Mouse (Mus musculus): ENCODE results near the gene Sh3gl3. TPM values are rescaled to one million over a fixed set of nuclear protein-coding genes. Genes with fewer than 3 reads are reported as not detected.

Gene Sh3gl3
- polyA plus RNA-seq, 1 experiment from 2014 or later, result 10.7 TPM

DNA sequence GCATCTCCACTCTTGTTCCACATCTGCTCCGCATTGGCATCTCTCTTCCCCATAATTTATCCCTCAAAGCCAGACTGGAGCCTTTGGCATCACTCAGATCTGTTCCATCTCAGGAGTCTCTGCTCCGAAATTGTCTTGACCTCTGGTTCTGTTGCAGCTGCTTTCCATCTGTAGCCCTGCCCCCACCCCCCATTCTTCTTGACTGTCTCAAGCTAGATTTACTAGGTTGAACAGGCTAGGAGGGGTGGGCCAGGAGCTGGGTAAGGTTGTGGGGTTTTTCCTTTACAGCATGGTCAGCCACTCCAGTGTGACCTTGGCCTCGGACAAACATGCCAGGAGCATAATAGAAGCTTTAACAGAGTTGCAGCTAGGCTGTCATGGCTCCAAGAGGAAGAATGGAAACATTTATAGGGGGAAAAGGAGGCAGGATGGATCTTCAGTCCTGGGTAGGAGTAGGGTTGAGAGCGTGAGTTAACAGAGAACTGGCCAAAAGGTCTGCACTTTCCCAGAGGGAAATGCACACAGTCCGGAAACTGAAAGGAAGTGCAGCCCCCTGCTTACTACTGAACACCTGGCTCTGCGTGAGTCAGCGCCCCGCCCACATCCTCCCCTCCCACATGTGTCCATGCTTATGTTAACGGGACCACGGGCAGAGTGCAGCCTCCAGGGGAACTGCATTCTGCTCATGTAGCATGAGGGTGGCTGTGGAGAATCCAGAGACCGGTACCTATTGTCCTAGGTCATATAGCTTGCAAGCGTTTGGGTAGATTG lies 30.6 kb downstream of the Sh3gl3 start:
- Histone ChIP-seq H3K9me3 (no peaks in the 10 kb centered on the region), H3K4me3 (no peak overlapping the region), H3K27me3 (ENCODE audit: insufficient read depth, poor library complexity, severe bottlenecking) (no peaks in the 10 kb centered on the region), H3K4me1 (replicated peaks) (peaks cover 11% of the 10 kb centered on the region), H3K36me3 (no peaks in the 10 kb centered on the region), H3K27ac (peak overlapping the region; percentile 35)
- DNase-seq (ENCODE audit: low spot score), result peak; percentile 8
- 58% methylated on average over 12 of the region's 12 CpGs for WGBS

DNA sequence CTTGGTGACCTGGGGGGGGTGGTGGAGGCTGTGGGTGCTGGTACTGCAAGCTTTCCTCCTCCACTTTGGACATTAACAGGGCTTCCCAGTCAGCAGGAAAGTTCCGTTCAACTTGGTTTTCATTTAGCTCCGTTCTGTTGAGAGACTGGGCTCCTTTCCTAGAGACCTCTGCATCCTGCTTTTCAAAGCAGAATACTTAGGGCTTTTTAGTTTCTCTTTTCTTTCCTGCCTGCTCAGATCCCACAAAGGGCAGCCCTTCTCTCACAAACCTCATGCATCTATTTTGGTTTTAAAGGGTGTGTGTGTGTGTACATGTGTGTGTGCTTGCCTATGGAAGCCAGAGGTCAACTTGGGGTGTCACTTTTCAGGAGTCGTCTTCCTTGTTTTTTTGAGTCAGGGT lies 31.3 kb downstream of the Sh3gl3 start:
- Histone ChIP-seq H3K27ac (no peak overlapping the region), H3K27me3 (ENCODE audit: insufficient read depth, poor library complexity, severe bottlenecking) (no peaks in the 10 kb centered on the region), H3K9me3 (no peaks in the 10 kb centered on the region), H3K4me1 (replicated peaks) (peaks cover 11% of the 10 kb centered on the region), H3K36me3 (no peaks in the 10 kb centered on the region), H3K4me3 (no peak overlapping the region)
- 88% methylated on average over 3 of the region's 3 CpGs for WGBS
- DNase-seq (ENCODE audit: low spot score), result no peak

DNA sequence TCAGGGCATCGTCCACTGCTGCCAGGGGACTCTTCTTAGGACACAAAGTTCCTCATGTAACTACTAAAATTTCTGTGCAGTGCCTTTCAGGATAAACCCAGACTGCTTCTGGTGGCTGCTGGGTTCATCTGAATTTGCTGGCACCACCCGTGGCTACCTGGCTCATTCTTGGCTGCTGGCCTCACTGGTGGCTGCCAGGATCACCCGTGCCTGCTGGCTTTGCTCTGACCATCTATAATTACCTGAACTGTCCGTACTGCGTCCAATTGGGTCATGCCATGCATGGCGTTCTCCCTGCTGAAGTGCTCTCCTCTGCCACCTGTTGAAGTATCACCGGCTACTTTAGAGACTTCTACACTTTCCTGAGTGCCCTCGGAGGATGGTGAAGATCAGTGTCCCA lies 33.1 kb downstream of the Sh3gl3 start:
- 93% methylated on average over 8 of the region's 8 CpGs for WGBS
- H3K9me3 ChIP-seq, result no peaks in the 10 kb centered on the region
- H3K27me3 ChIP-seq (ENCODE audit: insufficient read depth, poor library complexity, severe bottlenecking), result no peaks in the 10 kb centered on the region
- H3K4me3 ChIP-seq, result no peak overlapping the region
- H3K4me1 ChIP-seq (replicated peaks), result peaks cover 11% of the 10 kb centered on the region
- no peak for DNase-seq (ENCODE audit: low spot score)
- no peak overlapping the region for H3K27ac ChIP-seq
- H3K36me3 ChIP-seq, result no peaks in the 10 kb centered on the region

DNA sequence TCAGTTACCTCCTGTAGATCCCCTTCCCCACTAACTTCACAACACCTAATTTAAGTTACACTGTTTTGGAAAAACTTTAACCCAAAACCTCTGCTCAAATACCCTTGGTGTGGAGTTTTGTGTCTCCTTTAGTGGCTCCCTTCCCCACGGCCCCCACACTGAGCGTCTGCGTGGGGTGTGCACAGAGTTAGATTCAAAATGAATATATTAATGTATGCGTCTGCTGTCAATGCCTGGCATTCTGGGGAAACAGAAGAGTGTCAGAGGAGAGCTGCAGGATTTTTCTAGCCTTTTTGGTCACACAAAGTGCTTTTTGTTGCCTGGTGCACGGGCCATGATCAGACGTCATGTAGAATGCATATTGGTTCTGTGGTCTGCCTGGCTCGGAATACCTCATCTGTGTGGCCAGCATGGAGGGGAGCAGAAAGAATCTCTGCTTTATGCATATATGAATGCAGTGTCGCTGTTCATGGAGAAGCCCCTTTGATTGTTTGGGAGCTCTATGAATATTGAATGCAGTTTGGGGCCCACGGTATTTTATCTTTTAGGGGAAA lies 47.8 kb downstream of the Sh3gl3 start:
- 71% methylated on average over 9 of the region's 9 CpGs for WGBS
- no peak overlapping the region for H3K27ac ChIP-seq
- H3K36me3 ChIP-seq, result no peaks in the 10 kb centered on the region
- DNase-seq (ENCODE audit: low spot score), result no peak
- H3K9me3 ChIP-seq, result no peaks in the 10 kb centered on the region
- H3K4me1 ChIP-seq (replicated peaks), result peaks cover 15% of the 10 kb centered on the region
- no peaks in the 10 kb centered on the region; the same call in 1 of the 2 replicates for H3K27me3 ChIP-seq (ENCODE audit: insufficient read depth, poor library complexity, severe bottlenecking)
- H3K4me3 ChIP-seq, result no peak overlapping the region

DNA sequence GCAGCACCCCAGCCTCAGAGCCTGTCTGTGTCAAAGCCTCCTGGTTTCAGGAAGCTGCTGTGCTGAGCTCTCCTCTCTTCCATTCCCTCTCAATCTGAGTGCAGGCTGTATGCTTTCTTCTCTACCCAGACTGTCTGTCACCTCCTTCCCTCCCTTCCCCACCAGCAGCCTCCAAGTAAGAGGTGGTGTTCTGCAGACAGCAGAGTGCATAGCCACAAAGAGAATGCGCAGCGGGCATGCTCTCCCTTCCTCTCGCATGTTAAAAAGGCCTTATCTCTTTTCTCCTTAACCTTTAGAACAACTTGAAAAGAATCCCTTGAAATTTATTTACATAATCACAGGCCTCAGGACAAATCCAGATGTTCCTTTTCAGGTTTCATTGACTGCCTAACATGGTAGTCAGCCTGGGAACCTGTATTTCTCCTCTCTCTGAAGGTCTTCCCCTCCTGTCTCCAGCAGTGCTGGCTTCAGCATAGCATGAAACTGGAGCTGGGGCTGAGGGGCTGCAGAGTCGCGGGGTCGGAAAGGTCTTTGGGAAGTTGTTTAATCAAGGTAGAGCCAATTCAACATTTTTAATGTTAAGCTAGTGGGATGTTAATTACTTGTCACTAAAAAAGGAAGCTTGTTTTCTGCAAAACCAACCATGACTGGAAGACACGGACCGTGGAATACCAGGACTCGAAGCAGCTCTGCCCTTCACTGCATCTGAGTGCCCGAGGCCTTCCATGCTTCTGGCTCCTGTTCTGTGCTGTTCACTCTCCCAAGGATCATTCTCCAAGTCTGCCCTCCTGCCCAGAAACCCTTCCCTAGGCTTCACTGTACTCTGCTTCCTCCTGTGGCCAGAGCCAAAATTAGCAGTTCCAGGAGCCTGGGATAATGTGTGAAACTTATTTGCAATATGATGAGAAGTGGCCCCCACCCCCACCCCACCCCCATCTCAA lies 50.5 kb downstream of the Sh3gl3 start:
- H3K4me1 ChIP-seq (replicated peaks), result peaks cover 15% of the 10 kb centered on the region
- 20% methylated on average over 10 of the region's 10 CpGs for WGBS
- H3K27me3 ChIP-seq (ENCODE audit: insufficient read depth, poor library complexity, severe bottlenecking), result no peaks in the 10 kb centered on the region; the same call in 1 of the 2 replicates

DNA sequence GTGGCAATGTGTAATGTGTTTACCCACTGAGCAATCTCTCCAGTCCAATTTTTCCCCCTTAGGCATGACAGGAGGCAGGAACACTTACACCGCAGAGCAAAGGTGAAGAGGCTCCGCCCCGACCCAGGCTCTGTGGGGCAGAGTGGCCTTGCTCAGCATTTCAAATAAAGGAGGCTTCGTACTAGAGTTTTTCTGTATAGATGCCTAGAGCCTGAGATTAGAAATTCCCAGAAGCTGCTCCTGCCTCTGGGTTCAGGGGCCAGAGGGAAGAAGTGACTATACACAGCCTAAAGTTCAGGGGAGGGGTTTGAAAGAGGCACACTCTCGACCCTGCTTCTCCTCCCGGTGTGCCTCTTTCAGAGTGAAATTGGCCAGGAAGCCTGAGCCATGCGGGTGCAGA lies 59.6 kb downstream of the Sh3gl3 start:
- DNase-seq (ENCODE audit: low spot score), result no peak
- Histone ChIP-seq H3K4me3 (no peak overlapping the region), H3K9me3 (no peaks in the 10 kb centered on the region), H3K36me3 (no peaks in the 10 kb centered on the region), H3K27ac (no peak overlapping the region), H3K4me1 (replicated peaks) (peaks cover 39% of the 10 kb centered on the region), H3K27me3 (ENCODE audit: insufficient read depth, poor library complexity, severe bottlenecking) (no peaks in the 10 kb centered on the region)
- 67% methylated on average over 7 of the region's 7 CpGs for WGBS

More for the DNA sequence above, 50.5 kb downstream of the Sh3gl3 start:
- no peak overlapping the region for H3K4me3 ChIP-seq
- H3K9me3 ChIP-seq, result no peaks in the 10 kb centered on the region
- no peaks in the 10 kb centered on the region for H3K36me3 ChIP-seq
- no peak for DNase-seq (ENCODE audit: low spot score)
- no peak overlapping the region for H3K27ac ChIP-seq

DNA sequence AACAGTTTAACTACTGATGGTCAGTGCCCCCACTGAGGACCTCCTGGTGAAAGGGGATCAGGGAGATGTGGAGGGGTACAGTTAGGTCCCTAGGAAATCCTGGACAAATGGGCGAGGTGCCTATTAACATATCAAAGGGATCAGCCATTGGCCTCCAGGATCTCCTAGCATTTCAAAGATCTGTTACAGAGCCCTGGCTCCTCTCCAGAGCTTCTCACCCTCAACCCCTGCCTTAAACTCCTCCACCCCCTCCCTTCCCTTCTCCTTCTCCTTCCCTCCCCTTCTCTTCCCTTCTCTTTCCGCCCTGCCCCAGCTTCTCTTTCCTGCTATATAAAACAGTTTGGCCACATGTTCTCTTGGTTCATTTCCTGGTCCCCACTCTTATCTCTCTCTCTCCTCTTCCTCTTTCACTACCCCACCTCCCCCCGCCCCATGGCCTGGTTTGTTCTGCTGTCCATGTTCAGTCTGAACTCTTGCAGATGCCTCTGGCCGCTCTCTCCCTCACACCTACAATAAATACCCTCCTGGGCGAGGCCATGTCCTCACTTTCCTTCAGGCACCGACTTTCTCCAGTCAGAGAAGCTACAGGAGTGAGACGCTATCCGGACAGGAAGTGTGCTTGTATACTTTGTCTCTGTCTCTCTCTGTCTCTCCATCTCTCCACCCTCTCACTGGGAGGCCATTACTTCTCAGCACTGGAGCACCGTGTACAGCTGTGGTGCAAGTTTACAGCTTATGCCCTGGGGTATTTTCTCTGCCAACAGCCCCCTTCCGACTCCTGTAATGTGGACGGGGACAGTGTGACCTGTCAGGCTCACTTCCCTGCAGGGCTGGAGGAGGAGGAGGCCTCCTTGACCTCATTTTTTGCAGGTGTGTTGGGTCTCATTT lies 60.6 kb downstream of the Sh3gl3 start:
- no peak overlapping the region for H3K4me3 ChIP-seq
- peak overlapping the region; percentile 29 for H3K27ac ChIP-seq
- no peaks in the 10 kb centered on the region for H3K36me3 ChIP-seq
- 44% methylated on average over 11 of the region's 11 CpGs for WGBS
- H3K9me3 ChIP-seq, result no peaks in the 10 kb centered on the region
- H3K27me3 ChIP-seq (ENCODE audit: insufficient read depth, poor library complexity, severe bottlenecking), result no peaks in the 10 kb centered on the region
- H3K4me1 ChIP-seq (replicated peaks), result peaks cover 40% of the 10 kb centered on the region
- DNase-seq (ENCODE audit: low spot score), result no peak

DNA sequence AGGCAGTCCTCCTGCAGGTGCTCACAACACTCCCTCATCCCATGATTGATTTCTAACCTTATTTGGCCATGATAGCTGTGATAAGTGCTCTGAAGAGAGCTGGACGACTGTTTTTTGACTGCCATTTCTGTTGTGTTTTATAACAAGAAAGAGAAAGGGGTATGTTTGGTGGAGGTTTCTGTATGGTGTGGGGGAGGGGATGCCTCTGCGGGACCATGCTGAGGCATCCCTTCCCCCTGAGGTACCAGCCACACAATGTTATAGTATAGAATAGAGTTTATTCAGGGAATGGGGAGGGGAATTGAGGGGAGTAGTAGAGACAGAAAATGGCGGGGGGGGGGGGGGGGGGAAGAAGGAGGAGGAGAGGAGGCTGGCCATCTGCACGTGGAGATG lies 61.3 kb downstream of the Sh3gl3 start:
- no peaks in the 10 kb centered on the region for H3K36me3 ChIP-seq
- peaks cover 42% of the 10 kb centered on the region for H3K4me1 ChIP-seq (replicated peaks)
- WGBS, result 22% methylated on average over 3 of the region's 4 CpGs
- H3K27me3 ChIP-seq (ENCODE audit: insufficient read depth, poor library complexity, severe bottlenecking), result no peaks in the 10 kb centered on the region
- H3K9me3 ChIP-seq, result no peaks in the 10 kb centered on the region
- H3K4me3 ChIP-seq, result no peak overlapping the region
- no peak overlapping the region; the same call in 1 of the 2 replicates for H3K27ac ChIP-seq
- DNase-seq (ENCODE audit: low spot score), result no peak

DNA sequence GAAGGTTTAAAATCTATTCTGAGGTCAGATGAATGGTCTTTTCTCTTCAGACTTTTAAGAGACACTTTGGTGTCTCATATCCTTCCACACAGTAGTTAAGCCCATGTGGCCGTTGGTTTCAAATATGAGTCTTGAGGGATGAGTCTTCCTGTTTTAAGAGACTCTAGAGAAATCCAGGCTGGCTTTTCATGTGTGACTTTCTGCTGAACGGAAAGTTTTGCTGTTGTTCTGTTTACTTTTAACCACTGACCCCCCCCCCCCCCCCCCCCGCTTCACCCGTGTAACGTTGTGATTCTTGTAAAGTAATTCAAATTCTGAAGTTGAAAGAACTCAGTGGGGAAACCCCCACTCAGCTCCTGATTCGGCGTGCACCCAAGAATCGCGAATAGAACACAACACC lies 61.8 kb downstream of the Sh3gl3 start:
- Histone ChIP-seq H3K4me3 (no peak overlapping the region), H3K36me3 (no peaks in the 10 kb centered on the region), H3K4me1 (replicated peaks) (peaks cover 42% of the 10 kb centered on the region), H3K27ac (no peak overlapping the region), H3K9me3 (no peaks in the 10 kb centered on the region), H3K27me3 (ENCODE audit: insufficient read depth, poor library complexity, severe bottlenecking) (no peaks in the 10 kb centered on the region)
- WGBS, result 71% methylated on average over 9 of the region's 9 CpGs
- DNase-seq (ENCODE audit: low spot score), result no peak

DNA sequence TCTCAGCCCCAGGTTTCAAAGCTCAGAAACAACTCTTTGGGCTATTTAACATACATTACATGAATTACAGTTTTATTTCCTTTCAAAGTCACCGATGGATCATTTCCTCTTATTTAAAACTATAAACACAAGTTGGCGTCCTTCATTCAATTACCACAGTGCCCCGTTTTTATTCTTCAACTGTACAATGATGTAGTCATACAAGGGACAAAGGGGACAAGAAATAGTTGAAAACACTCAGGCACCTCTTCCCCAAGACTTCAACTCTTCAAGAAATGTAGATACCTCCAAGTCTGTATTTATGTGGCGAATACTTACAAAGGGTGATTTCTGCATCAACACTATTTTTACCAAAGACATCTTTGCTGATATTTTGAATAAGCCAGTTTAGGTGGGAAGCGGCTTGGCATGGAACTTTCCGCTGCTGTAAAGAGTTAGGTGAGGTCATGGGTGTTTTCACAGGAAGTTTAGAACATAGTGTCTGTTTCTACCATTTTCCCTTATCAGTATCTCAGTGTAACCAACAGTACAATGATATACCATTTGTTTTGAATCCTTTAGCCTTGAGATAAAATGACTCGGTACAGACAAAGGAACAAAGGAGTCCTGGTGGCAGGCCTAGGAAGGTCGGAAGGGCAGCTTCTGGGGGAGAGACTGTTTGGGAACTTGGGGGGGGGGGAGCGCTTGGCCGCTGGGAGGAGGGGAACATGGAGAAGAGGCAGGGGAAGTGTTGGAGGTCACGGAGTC lies 62.7 kb downstream of the Sh3gl3 start:
- H3K27me3 ChIP-seq (ENCODE audit: insufficient read depth, poor library complexity, severe bottlenecking), result no peaks in the 10 kb centered on the region
- H3K36me3 ChIP-seq, result no peaks in the 10 kb centered on the region
- H3K9me3 ChIP-seq, result no peaks in the 10 kb centered on the region
- DNase-seq (ENCODE audit: low spot score), result no peak
- peak overlapping the region; percentile 69 for H3K27ac ChIP-seq
- 63% methylated on average over 10 of the region's 11 CpGs for WGBS
- H3K4me1 ChIP-seq (replicated peaks), result peaks cover 38% of the 10 kb centered on the region
- no peak overlapping the region for H3K4me3 ChIP-seq

DNA sequence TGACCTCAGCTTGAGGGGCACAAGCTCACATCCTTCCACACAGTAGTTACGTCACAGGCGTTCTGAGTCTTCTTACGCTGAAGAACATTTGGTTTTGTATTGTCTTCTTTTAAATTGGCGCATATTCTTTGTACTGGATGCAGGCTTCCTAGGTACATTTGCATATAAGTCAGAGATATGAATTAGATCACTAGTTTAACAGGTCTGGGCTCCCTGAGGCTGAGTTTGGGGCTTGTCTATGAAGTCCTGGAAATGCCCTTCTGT lies 63.2 kb downstream of the Sh3gl3 start:
- Histone ChIP-seq H3K27ac (peak overlapping the region; percentile 69), H3K27me3 (ENCODE audit: insufficient read depth, poor library complexity, severe bottlenecking) (no peaks in the 10 kb centered on the region), H3K36me3 (no peaks in the 10 kb centered on the region), H3K4me1 (replicated peaks) (peaks cover 36% of the 10 kb centered on the region), H3K9me3 (no peaks in the 10 kb centered on the region), H3K4me3 (no peak overlapping the region)
- DNase-seq (ENCODE audit: low spot score), result no peak
- WGBS, result 62% methylated on average over 4 of the region's 4 CpGs
